Mouse (Mus musculus) heart, embryonic 14.5 days (tissue): ENCODE results near the gene Klhl6. TPM values are rescaled to one million over a fixed set of nuclear protein-coding genes. Genes with fewer than 3 reads are reported as not detected.

ENCODE experiments used
- ATAC-seq: fragments of 200-750 bp; cut with Nextera tagmentation; 2 replicates; pipeline ENCODE4 v1.8.0; 2017; ENCODE audit warnings: low read depth, moderate TSS enrichment; ENCODE audit not compliant: insufficient number of reproducible peaks, insufficient read depth, low FRiP score
- H3K27ac ChIP-seq, 2 experiments: fragments of 200-500 bp in 1 of 2; fragments of 300-500 bp in 1 of 2; sonication (generic) in 1 of 2; replicated peaks in 1 of 2; 2 replicates each; pipeline ENCODE4 v1.5.1; 2012 to 2014; ENCODE audit warnings: low read depth in 2 of 2, low read length in 2 of 2, control low read depth in 1 of 2, mild to moderate bottlenecking in 1 of 2, mixed read lengths in 1 of 2; ENCODE audit not compliant: control insufficient read depth in 1 of 2, insufficient read depth in 1 of 2
- H3K27me3 ChIP-seq: fragments of 300-500 bp; sonication (generic); 2 replicates; pipeline ENCODE4 v1.6.1; 2014; ENCODE audit warnings: mild to moderate bottlenecking, low read length, control low read depth; ENCODE audit not compliant: control insufficient read depth, insufficient read depth
- H3K36me3 ChIP-seq: fragments of 300-500 bp; sonication (generic); 2 replicates; pipeline ENCODE4 v1.6.1; 2014; ENCODE audit warnings: mild to moderate bottlenecking, control low read depth, low read length, mixed read lengths; ENCODE audit not compliant: control insufficient read depth, insufficient read depth
- H3K4me1 ChIP-seq, 2 experiments: fragments of 200-500 bp in 1 of 2; fragments of 300-500 bp in 1 of 2; sonication (generic) in 1 of 2; 2 replicates each; pipeline ENCODE4 v1.6.1; 2012 to 2014; ENCODE audit warnings: low read length in 2 of 2, control low read depth in 1 of 2, mixed read lengths in 1 of 2; ENCODE audit not compliant: control insufficient read depth in 2 of 2, insufficient read depth in 2 of 2
- H3K4me2 ChIP-seq: fragments of 300-500 bp; sonication (generic); 2 replicates; pipeline ENCODE4 v1.6.1; 2014; ENCODE audit warnings: mild to moderate bottlenecking, low read length
- H3K4me3 ChIP-seq, 2 experiments: fragments of 200-500 bp in 1 of 2; fragments of 300-500 bp in 1 of 2; sonication (generic) in 1 of 2; 2 replicates each; pipeline ENCODE4 v1.5.1; 2012 to 2014; ENCODE audit warnings: low read length in 2 of 2, mild to moderate bottlenecking in 2 of 2, control low read depth in 1 of 2, low read depth in 1 of 2, moderate library complexity in 1 of 2; ENCODE audit not compliant: control insufficient read depth in 1 of 2, insufficient read depth in 1 of 2
- H3K9ac ChIP-seq: fragments of 300-500 bp; sonication (generic); 2 replicates; pipeline ENCODE4 v1.6.1; 2014; ENCODE audit warnings: mild to moderate bottlenecking, low read length
- H3K9me3 ChIP-seq: fragments of 300-500 bp; sonication (generic); 2 replicates; pipeline ENCODE4 v1.6.1; 2016; ENCODE audit warnings: low read length, control low read depth; ENCODE audit not compliant: control insufficient read depth
- WGBS: fragments of 180-500 bp; shearing (Covaris S2); extraction: QIAGEN DNeasy Blood & Tissue Kit; methylation state at CpG from one replicate; pipeline ENCODE4 v1.1.7; 2014; 5-methylcytosine and 5-hydroxymethylcytosine counted together
- polyA plus RNA-seq: library from polyadenylated mRNA; unstranded; fragments of >200 nt; fragmentation: Nextera tagmentation; extraction: Ambion mirVana; gene quantifications from 2 replicates; pipeline ENCODE4 v1.2.1, GENCODE M21; 2014

The Klhl6 gene
- polyA plus RNA-seq, 1 experiment from 2014 or later, result 19.4 TPM

DNA sequence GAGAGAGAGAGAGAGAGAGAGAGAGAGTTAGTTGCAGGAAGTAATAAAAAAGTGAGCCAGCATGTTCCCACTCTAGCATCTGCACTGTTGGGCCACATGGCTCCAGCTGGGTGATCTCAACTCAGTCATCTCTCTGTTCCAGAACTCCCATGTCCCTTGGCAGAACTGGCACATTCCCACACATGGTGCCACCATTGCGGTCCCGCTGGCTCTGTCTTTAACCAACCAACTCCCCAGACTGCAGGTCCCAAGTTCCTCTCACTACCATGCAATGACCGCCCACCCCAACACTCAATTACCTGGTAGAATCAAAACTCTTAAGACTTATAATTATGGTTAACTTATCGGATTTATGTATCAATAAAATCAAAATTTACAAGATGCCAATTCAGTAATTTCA, 14.2 kb downstream of the Klhl6 start:
- WGBS, result 86% methylated on average over 4 of the region's 4 CpGs
- no peak overlapping the region for H3K9ac ChIP-seq
- H3K36me3 ChIP-seq, result peaks cover 19% of the 10 kb centered on the region; the same call in 1 of the 2 replicates

DNA sequence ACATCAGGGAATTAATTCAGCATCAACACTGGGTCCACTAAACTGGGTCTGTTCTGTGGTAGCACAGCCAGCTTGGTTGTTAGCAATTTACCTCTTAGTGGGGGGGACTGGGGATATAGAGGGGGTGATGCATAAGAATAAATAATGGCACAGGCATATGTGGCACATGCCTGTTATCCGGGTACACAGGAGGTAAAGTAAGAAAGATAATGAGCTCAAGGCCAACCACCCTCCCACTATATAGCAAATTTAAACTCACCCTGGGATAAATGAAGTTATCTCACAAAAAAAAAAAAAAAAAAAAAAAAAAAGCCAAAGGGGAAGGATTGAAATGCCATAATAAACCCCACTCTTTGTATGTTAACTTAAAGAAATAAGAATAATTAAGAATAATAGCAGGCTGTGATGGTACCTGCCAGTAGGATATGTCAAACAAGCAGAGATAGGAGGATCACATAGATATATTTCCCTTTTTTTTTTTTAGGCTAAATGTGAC, 14.9 kb downstream of the Klhl6 start:
- no peak for ATAC-seq
- H3K4me3 ChIP-seq, result no peak overlapping the region
- H3K4me2 ChIP-seq, result no peak overlapping the region
- H3K9ac ChIP-seq, result no peak overlapping the region
- peaks cover 19% of the 10 kb centered on the region; the same call in 1 of the 2 replicates for H3K36me3 ChIP-seq
- H3K27ac ChIP-seq, result no peak overlapping the region
- H3K27me3 ChIP-seq, result no peaks in the 10 kb centered on the region
- 89% methylated on average over 1 of the region's 1 CpGs for WGBS
- no peaks in the 10 kb centered on the region for H3K9me3 ChIP-seq
- H3K4me1 ChIP-seq, result peaks cover 0 to 8% of the 10 kb centered on the region in 2 experiments; a peak in 1 of 4 replicates

More for the DNA sequence above, 14.2 kb downstream of the Klhl6 start:
- Histone ChIP-seq H3K27me3 (no peaks in the 10 kb centered on the region), H3K4me1 (peaks cover 0 to 8% of the 10 kb centered on the region in 2 experiments; a peak in 1 of 4 replicates), H3K4me2 (no peak overlapping the region), H3K4me3 (no peak overlapping the region), H3K9me3 (no peaks in the 10 kb centered on the region), H3K27ac (no peak overlapping the region)
- ATAC-seq, result no peak

DNA sequence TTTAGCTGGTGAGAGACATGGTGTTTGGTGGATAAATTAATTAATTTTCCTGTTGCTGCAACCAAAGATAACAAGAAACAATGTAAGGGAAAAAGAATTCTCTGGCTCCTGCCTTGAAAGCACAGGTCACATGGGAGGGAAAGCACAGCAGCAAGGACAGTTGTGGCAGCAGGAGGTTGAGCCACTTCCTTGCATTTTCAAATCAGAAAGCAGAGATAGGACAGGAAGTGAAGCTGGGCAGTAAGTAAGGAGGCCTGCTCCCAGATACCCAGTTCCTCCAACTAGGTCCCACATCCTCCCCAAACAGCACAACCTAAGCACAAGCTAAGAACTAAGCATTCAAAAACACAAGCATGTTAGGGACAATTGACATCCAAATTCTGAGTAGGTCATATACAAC, 15.9 kb downstream of the Klhl6 start:
- peak; percentile 61; the same call in 1 of the 2 replicates for ATAC-seq
- no peak overlapping the region for H3K4me3 ChIP-seq
- peak overlapping the region; percentile 37; a peak in 1 of 4 replicates for H3K27ac ChIP-seq
- H3K4me1 ChIP-seq, result peaks cover 0 to 11% of the 10 kb centered on the region in 2 experiments; a peak in 1 of 4 replicates
- peaks cover 19% of the 10 kb centered on the region; the same call in 1 of the 2 replicates for H3K36me3 ChIP-seq
- no peak overlapping the region for H3K9ac ChIP-seq
- no peak overlapping the region for H3K4me2 ChIP-seq
- H3K9me3 ChIP-seq, result no peaks in the 10 kb centered on the region
- no peaks in the 10 kb centered on the region for H3K27me3 ChIP-seq

DNA sequence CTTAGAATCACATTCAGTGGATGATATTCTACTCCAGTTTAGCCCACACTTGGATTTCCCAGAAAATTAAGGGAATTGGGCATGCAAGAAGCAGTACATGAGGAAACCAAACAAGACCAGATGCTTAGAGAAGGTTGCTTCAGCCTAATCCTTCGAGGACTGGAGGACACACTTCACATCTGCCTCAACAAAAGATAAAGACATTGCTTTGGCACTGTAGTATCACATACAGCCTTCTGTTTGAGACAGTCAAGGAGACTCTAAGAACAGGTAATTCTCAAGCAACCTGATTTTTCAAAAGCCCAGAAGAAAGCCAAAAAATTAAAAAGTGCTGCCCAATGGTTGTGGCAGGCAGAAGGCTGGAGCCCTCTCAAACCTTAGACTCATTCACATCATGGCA, 16.4 kb downstream of the Klhl6 start:
- H3K9me3 ChIP-seq, result no peaks in the 10 kb centered on the region
- H3K4me3 ChIP-seq, result no peak overlapping the region
- H3K36me3 ChIP-seq, result peaks cover 19% of the 10 kb centered on the region; the same call in 1 of the 2 replicates
- H3K4me1 ChIP-seq, result peaks cover 0 to 11% of the 10 kb centered on the region in 2 experiments; a peak in 1 of 4 replicates
- ATAC-seq, result no peak
- H3K9ac ChIP-seq, result no peak overlapping the region
- H3K4me2 ChIP-seq, result no peak overlapping the region
- WGBS, result 42% methylated on average over 1 of the region's 1 CpGs
- H3K27ac ChIP-seq, result no peak overlapping the region
- no peaks in the 10 kb centered on the region for H3K27me3 ChIP-seq

DNA sequence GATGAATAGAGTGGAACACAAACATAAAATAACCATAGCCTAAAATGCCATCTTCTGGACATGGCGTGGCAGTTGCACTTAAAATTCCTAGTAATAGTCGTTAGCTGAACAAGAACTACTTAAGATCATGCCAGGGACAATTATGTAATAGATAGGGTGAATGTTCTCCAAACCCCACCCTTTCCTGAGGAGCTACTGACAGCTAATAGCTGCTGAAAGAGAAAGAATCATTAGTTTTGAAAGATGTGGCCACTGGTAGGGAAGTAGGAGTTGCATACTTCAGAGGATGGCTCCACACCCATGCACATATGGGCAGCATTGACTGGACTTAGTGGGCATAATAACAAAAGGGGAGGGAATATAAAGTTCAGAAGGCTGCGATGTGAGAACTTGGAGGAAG, 19.9 kb downstream of the Klhl6 start:
- Histone ChIP-seq H3K27me3 (no peaks in the 10 kb centered on the region), H3K9me3 (no peaks in the 10 kb centered on the region), H3K9ac (no peak overlapping the region), H3K27ac (no peak overlapping the region), H3K4me2 (no peak overlapping the region), H3K4me1 (peaks cover 0 to 17% of the 10 kb centered on the region in 2 experiments; a peak in 3 of 4 replicates), H3K36me3 (peaks cover 19% of the 10 kb centered on the region; the same call in 1 of the 2 replicates), H3K4me3 (no peak overlapping the region)
- ATAC-seq, result no peak
- 60% methylated on average over 3 of the region's 3 CpGs for WGBS

DNA sequence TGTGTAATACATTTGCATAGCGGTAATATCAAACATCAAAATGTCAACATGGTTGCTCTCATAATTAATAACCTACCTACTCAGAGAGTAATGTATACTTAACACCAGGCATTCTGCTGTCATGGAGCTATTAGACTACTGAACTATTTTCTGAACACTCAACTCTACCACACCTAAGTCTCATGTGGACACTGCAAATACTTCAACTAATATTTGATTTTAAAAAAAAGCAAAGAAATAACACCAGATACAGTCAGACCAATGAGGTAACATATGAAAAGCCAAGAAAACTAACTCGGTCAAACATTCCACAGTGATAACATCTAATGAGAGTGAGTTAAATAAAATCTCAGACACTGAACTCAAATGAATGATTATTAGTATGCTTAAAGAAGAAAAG, 21.8 kb downstream of the Klhl6 start:
- no peak for ATAC-seq
- Histone ChIP-seq H3K36me3 (peaks cover 28% of the 10 kb centered on the region), H3K4me3 (no peak overlapping the region), H3K4me1 (peaks cover 0 to 12% of the 10 kb centered on the region in 2 experiments; a peak in 3 of 4 replicates), H3K9me3 (no peaks in the 10 kb centered on the region), H3K27ac (no peak overlapping the region), H3K27me3 (no peaks in the 10 kb centered on the region), H3K4me2 (no peak overlapping the region), H3K9ac (no peak overlapping the region)
- WGBS, result 80% methylated on average over 2 of the region's 2 CpGs

DNA sequence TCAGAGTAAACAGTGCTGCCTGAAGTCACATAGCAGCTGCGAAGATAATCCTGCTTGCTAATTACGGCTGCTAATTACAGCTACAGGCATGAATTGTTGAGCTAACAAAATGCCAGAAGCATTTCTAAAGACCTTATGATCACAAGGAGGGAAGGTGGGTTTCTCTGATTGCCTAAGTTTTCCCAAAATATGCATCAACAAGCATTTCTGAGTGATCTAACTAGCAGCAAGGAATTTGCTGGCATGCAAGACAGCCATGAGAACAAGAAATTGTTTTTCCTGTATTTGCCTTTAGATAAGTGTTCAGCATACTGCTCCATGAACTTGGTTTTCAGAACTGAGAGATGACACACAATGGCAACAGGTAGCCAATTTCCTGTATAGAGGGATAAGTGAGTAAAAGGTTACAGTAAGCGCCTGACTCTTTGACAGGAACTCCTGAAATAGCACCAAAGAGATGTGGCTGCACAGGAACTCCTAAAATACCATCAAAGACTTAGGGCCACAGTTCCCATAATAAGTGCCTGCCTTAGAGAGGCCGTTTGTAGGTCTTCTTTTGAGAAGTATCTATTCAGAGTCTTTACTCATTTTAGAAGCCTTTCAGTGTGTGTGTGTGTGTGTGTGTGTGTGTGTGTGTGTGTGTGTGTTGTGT, 22.3 kb downstream of the Klhl6 start:
- H3K4me1 ChIP-seq, result peaks cover 0 to 12% of the 10 kb centered on the region in 2 experiments; a peak in 3 of 4 replicates
- no peak overlapping the region for H3K27ac ChIP-seq
- ATAC-seq, result no peak
- peak overlapping the region; percentile 18; the same call in 1 of the 2 replicates for H3K9ac ChIP-seq
- WGBS, result 26% methylated on average over 4 of the region's 4 CpGs
- no peaks in the 10 kb centered on the region for H3K27me3 ChIP-seq
- no peak overlapping the region for H3K4me3 ChIP-seq
- H3K36me3 ChIP-seq, result peaks cover 22% of the 10 kb centered on the region
- no peaks in the 10 kb centered on the region for H3K9me3 ChIP-seq
- no peak overlapping the region for H3K4me2 ChIP-seq
